Mouse (Mus musculus): ENCODE results near the gene Pomc.

- TF ChIP-seq CTCF (IDR thresholded peaks at IDR 0.05; ENCODE audit: low read depth) (peak; percentile 38), EP300 (IDR thresholded peaks at IDR 0.05; ENCODE audit: low read depth) (no peak)
These were observed 1.6 kb downstream of the Pomc start for GRCm38 (mm10) chr12:3956351-3956750.
